Mouse (Mus musculus): ENCODE measurements around the gene Ppp1r15a. TPM values are rescaled to one million over a fixed set of nuclear protein-coding genes. Genes with fewer than 3 reads are reported as not detected.

Gene Ppp1r15a
- total and polyA plus RNA-seq, 3 experiments: 11.7 to 37.1 (median 13.9) TPM

- H3K4me3 ChIP-seq (replicated peaks in 1 of 3; ENCODE audit: low read depth in 2 of 3, low read length in 2 of 3, poor library complexity in 1 of 3): no peak overlapping the region
- no peak overlapping the region for H3K27ac ChIP-seq (ENCODE audit: insufficient read depth, low read depth)
- no peak overlapping the region for H3K9ac ChIP-seq (ENCODE audit: insufficient read depth, low read depth)
- H3K4me2 ChIP-seq (ENCODE audit: insufficient read depth, low read depth, poor library complexity, severe bottlenecking): no peak overlapping the region
- dilution Hi-C loops (cut with MboI; ENCODE audit: extremely low pct_ligation_motif_present, extremely low pct_unique_long_range_greater_than_20kb, low sequenced_read_pairs): no loop called here
- no peaks in the 10 kb centered on the region for H3K9me3 ChIP-seq (replicated peaks; ENCODE audit: low read length)
- no peak for TF ChIP-seq BHLHE40 (IDR thresholded peaks at IDR 0.05; ENCODE audit: low read depth, low read length)
- no peak for TF ChIP-seq PAX5 (IDR thresholded peaks at IDR 0.05; ENCODE audit: low read length)
- no peak for TF ChIP-seq IRF4 (IDR thresholded peaks at IDR 0.05; ENCODE audit: low read depth, low read length)
- TF ChIP-seq ZNF384 (IDR thresholded peaks at IDR 0.05; ENCODE audit: low read depth, low read length): no peak
- TF ChIP-seq MAFK (IDR thresholded peaks at IDR 0.05; ENCODE audit: insufficient replicate concordance, low read length): no peak
- no peak for TF ChIP-seq TCF12 (IDR thresholded peaks at IDR 0.05; ENCODE audit: low read depth, low read length)
- no peak for TF ChIP-seq NRF1 (IDR thresholded peaks at IDR 0.05; ENCODE audit: low read depth, low read length)
- no peak for TF ChIP-seq UBTF (IDR thresholded peaks at IDR 0.05; ENCODE audit: low read depth, low read length)
- TF ChIP-seq HCFC1 (IDR thresholded peaks at IDR 0.05; ENCODE audit: low read depth, low read length): no peak
- TF ChIP-seq ETS1 (conservative IDR thresholded peaks at IDR 0.05; ENCODE audit: low read depth, low read length): no peak
- TF ChIP-seq JUND (conservative IDR thresholded peaks at IDR 0.05; ENCODE audit: low read depth, low read length): no peak
- TF ChIP-seq MAX (IDR thresholded peaks at IDR 0.05; ENCODE audit: low read length): no peak
- no peak for TF ChIP-seq NELFE (IDR thresholded peaks at IDR 0.05; ENCODE audit: low read depth, low read length)
- TF ChIP-seq SMC3 (IDR thresholded peaks at IDR 0.05; ENCODE audit: low read depth, low read length): no peak
- TF ChIP-seq TBP (conservative IDR thresholded peaks at IDR 0.05; ENCODE audit: low read depth, low read length): no peak
- no peak for TF ChIP-seq POLR2A (IDR thresholded peaks at IDR 0.05; ENCODE audit: low read depth, low read length)
- no peak for TF ChIP-seq RAD21 (IDR thresholded peaks at IDR 0.05; ENCODE audit: low read depth, low read length)
- TF ChIP-seq E2F4 (IDR thresholded peaks at IDR 0.05; ENCODE audit: insufficient replicate concordance, low read depth, low read length): no peak
- no peak for TF ChIP-seq CHD1 (IDR thresholded peaks at IDR 0.05; ENCODE audit: low read depth, low read length)
- TF ChIP-seq RCOR1 (conservative IDR thresholded peaks at IDR 0.05; ENCODE audit: low read depth, low read length): no peak
- peaks cover 0 to 33% of the 10 kb centered on the region in 2 experiments; a peak in 2 of 4 replicates for H3K4me1 ChIP-seq (ENCODE audit: control insufficient read depth in 1 of 2, insufficient read depth in 2 of 2)
- in situ Hi-C loops (cut with MboI; ENCODE audit: low pct_ligation_motif_present, low pct_unique_long_range_greater_than_20kb, low sequenced_read_pairs): no loop called here
- H3K79me2 ChIP-seq (replicated peaks; ENCODE audit: control insufficient read depth, extremely low read depth, insufficient read depth, poor library complexity, severe bottlenecking): no peaks in the 10 kb centered on the region
- no peak for DNase-seq (ENCODE audit: extremely low read depth)
- H3K36me3 ChIP-seq (replicated peaks in 1 of 2; ENCODE audit: control insufficient read depth in 1 of 2, insufficient read depth in 1 of 2, low read length in 1 of 2): no peaks in the 10 kb centered on the region
- H3K27me3 ChIP-seq (replicated peaks): no peaks in the 10 kb centered on the region
Measured at GRCm38 (mm10) chr7:45549641-45550436, 23.8 kb upstream of the Ppp1r15a start.

GRCm38 (mm10) chr7:45544525-45544924, 18.5 kb upstream of the Ppp1r15a start:
- Histone ChIP-seq H3K4me1 (ENCODE audit: control insufficient read depth in 1 of 2, insufficient read depth in 2 of 2) (peaks cover 0 to 11% of the 10 kb centered on the region in 2 experiments; a peak in 2 of 4 replicates), H3K9ac (ENCODE audit: insufficient read depth, low read depth) (no peak overlapping the region), H3K36me3 (replicated peaks in 1 of 2; ENCODE audit: control insufficient read depth in 1 of 2, insufficient read depth in 1 of 2, low read length in 1 of 2) (no peaks in the 10 kb centered on the region), H3K79me2 (replicated peaks; ENCODE audit: control insufficient read depth, extremely low read depth, insufficient read depth, poor library complexity, severe bottlenecking) (no peaks in the 10 kb centered on the region), H3K27me3 (replicated peaks) (peaks cover 1% of the 10 kb centered on the region), H3K4me2 (ENCODE audit: insufficient read depth, low read depth, poor library complexity, severe bottlenecking) (no peak overlapping the region), H3K27ac (ENCODE audit: insufficient read depth, low read depth) (no peak overlapping the region), H3K9me3 (replicated peaks; ENCODE audit: low read length) (no peaks in the 10 kb centered on the region), H3K4me3 (replicated peaks in 1 of 3; ENCODE audit: low read depth in 2 of 3, low read length in 2 of 3, poor library complexity in 1 of 3) (no peak overlapping the region)
- peak; percentile 11 for TF ChIP-seq SMC3 (IDR thresholded peaks at IDR 0.05; ENCODE audit: low read depth, low read length)
- TF ChIP-seq RAD21 (IDR thresholded peaks at IDR 0.05; ENCODE audit: low read depth, low read length): no peak; the same call in none of the 2 replicates
- no peak for TF ChIP-seq UBTF (IDR thresholded peaks at IDR 0.05; ENCODE audit: low read depth, low read length)
- TF ChIP-seq CTCF (conservative IDR thresholded peaks at IDR 0.05 in 1 of 2, IDR thresholded peaks at IDR 0.05 in 1 of 2; ENCODE audit: low read depth in 2 of 2, low read length in 2 of 2): peak; percentile 20 to 44; a peak in 2 of 4 replicates
- TF ChIP-seq ELF1 (IDR thresholded peaks at IDR 0.05; ENCODE audit: low read depth, low read length): no peak
- no peak for DNase-seq (ENCODE audit: extremely low read depth)
- in situ Hi-C loops (cut with MboI; ENCODE audit: low pct_ligation_motif_present, low pct_unique_long_range_greater_than_20kb, low sequenced_read_pairs): no loop called here
- dilution Hi-C loops (cut with MboI; ENCODE audit: extremely low pct_ligation_motif_present, extremely low pct_unique_long_range_greater_than_20kb, low sequenced_read_pairs): no loop called here

All from CH12.LX (cell line).